Mouse (Mus musculus) limb, embryonic 10.5 days (tissue): ENCODE data around the gene Grm4. TPM values are rescaled to one million over a fixed set of nuclear protein-coding genes. Genes with fewer than 3 reads are reported as not detected.

Experiments
- DNase-seq: peaks from one replicate; pipeline ENCODE4 v3.0.0-alpha.2; 2017; ENCODE audit warnings: low spot score
- H3K27ac ChIP-seq: fragments of 300-500 bp; sonication (generic); 2 replicates; pipeline ENCODE4 v1.5.1; 2016; ENCODE audit warnings: mild to moderate bottlenecking
- H3K27me3 ChIP-seq: fragments of 300-500 bp; sonication (generic); 2 replicates; pipeline ENCODE4 v1.6.1; 2016; ENCODE audit warnings: low read depth, mild to moderate bottlenecking; ENCODE audit not compliant: poor library complexity, severe bottlenecking
- H3K36me3 ChIP-seq: fragments of 300-500 bp; sonication (generic); 2 replicates; pipeline ENCODE4 v1.6.1; 2016; ENCODE audit warnings: mild to moderate bottlenecking, moderate library complexity
- H3K4me1 ChIP-seq: fragments of 300-500 bp; sonication (generic); 2 replicates; pipeline ENCODE4 v1.6.1; 2016
- H3K4me3 ChIP-seq: fragments of 300-500 bp; sonication (generic); 2 replicates; pipeline ENCODE4 v1.5.1; 2016; ENCODE audit warnings: mild to moderate bottlenecking, moderate library complexity
- H3K9me3 ChIP-seq: fragments of 300-500 bp; sonication (generic); replicated peaks from 2 replicates; pipeline ENCODE4 v1.6.1; 2016; ENCODE audit warnings: mild to moderate bottlenecking
- WGBS: fragments of 180-500 bp; shearing (Covaris S2); methylation state at CpG from one replicate; pipeline ENCODE4 v1.1.7; 2016; 5-methylcytosine and 5-hydroxymethylcytosine counted together
- polyA plus RNA-seq: library from polyadenylated mRNA; unstranded; fragments of >200 nt; fragmentation: Nextera tagmentation; extraction: Ambion mirVana; gene quantifications from 2 replicates; pipeline ENCODE4 v1.2.1, GENCODE M21; 2016

The Grm4 gene
- polyA plus RNA-seq, 1 experiment from 2014 or later, result 0.06 TPM

- H3K4me3 ChIP-seq, result no peak overlapping the region
- no peaks in the 10 kb centered on the region for H3K9me3 ChIP-seq
- peaks cover 9% of the 10 kb centered on the region; the same call in 1 of the 2 replicates for H3K27me3 ChIP-seq
- no peaks in the 10 kb centered on the region for H3K36me3 ChIP-seq
- DNase-seq, result peak; percentile 51
- peak overlapping the region; percentile 53; the same call in 1 of the 2 replicates for H3K27ac ChIP-seq
- 45% methylated on average over 12 of the region's 12 CpGs for WGBS
- H3K4me1 ChIP-seq, result peaks cover 56% of the 10 kb centered on the region
Observed at GRCm38 (mm10) chr17:27545991-27546390, 24.8 kb upstream of the Grm4 start.

- H3K4me1 ChIP-seq, result peaks cover 51% of the 10 kb centered on the region
- no peaks in the 10 kb centered on the region for H3K36me3 ChIP-seq
- H3K27me3 ChIP-seq, result peaks cover 9% of the 10 kb centered on the region; the same call in 1 of the 2 replicates
- H3K27ac ChIP-seq, result no peak overlapping the region
- no peak for DNase-seq
- H3K4me3 ChIP-seq, result no peak overlapping the region; the same call in 1 of the 2 replicates
- no peaks in the 10 kb centered on the region for H3K9me3 ChIP-seq
- WGBS, result 92% methylated on average over 11 of the region's 11 CpGs
Observed at GRCm38 (mm10) chr17:27544551-27544950, 23.3 kb upstream of the Grm4 start.

GRCm38 (mm10) chr17:27541984-27542383, 20.8 kb upstream of the Grm4 start:
- peaks cover 37% of the 10 kb centered on the region for H3K4me1 ChIP-seq
- no peak overlapping the region for H3K4me3 ChIP-seq
- H3K36me3 ChIP-seq, result no peaks in the 10 kb centered on the region
- 81% methylated on average over 3 of the region's 3 CpGs for WGBS
- no peaks in the 10 kb centered on the region for H3K9me3 ChIP-seq
- DNase-seq, result no peak
- 0 out of 2 replicates have a peak overlapping the region, but pooled peaks have one; percentile 5 for H3K27ac ChIP-seq
- peaks cover 9% of the 10 kb centered on the region; the same call in 1 of the 2 replicates for H3K27me3 ChIP-seq

GRCm38 (mm10) chr17:27541261-27541660, 20.1 kb upstream of the Grm4 start:
- DNase-seq, result no peak
- Histone ChIP-seq H3K9me3 (no peaks in the 10 kb centered on the region), H3K36me3 (no peaks in the 10 kb centered on the region), H3K4me1 (peaks cover 31% of the 10 kb centered on the region), H3K4me3 (no peak overlapping the region), H3K27me3 (peaks cover 4% of the 10 kb centered on the region; the same call in 1 of the 2 replicates), H3K27ac (no peak overlapping the region)
- 66% methylated on average over 2 of the region's 2 CpGs for WGBS

- Histone ChIP-seq H3K4me1 (peaks cover 9% of the 10 kb centered on the region), H3K27me3 (no peaks in the 10 kb centered on the region), H3K4me3 (peak overlapping the region; percentile 9; the same call in 1 of the 2 replicates), H3K36me3 (no peaks in the 10 kb centered on the region), H3K27ac (0 out of 2 replicates have a peak overlapping the region, but pooled peaks have one; percentile 16), H3K9me3 (no peaks in the 10 kb centered on the region)
- WGBS, result 7% methylated on average over 10 of the region's 10 CpGs
- DNase-seq, result peak; percentile 98
Observed at GRCm38 (mm10) chr17:27534718-27535117, 13.5 kb upstream of the Grm4 start.

GRCm38 (mm10) chr17:27533354-27533753, 12.2 kb upstream of the Grm4 start:
- Histone ChIP-seq H3K27me3 (no peaks in the 10 kb centered on the region), H3K4me3 (no peak overlapping the region), H3K9me3 (no peaks in the 10 kb centered on the region), H3K36me3 (no peaks in the 10 kb centered on the region), H3K27ac (no peak overlapping the region), H3K4me1 (peaks cover 18% of the 10 kb centered on the region)
- 91% methylated on average over 3 of the region's 3 CpGs for WGBS
- DNase-seq, result no peak

GRCm38 (mm10) chr17:27532095-27532494, 10.9 kb upstream of the Grm4 start:
- Histone ChIP-seq H3K27ac (no peak overlapping the region), H3K4me3 (no peak overlapping the region), H3K27me3 (no peaks in the 10 kb centered on the region), H3K4me1 (peaks cover 18% of the 10 kb centered on the region), H3K9me3 (no peaks in the 10 kb centered on the region), H3K36me3 (no peaks in the 10 kb centered on the region)
- 93% methylated on average over 8 of the region's 8 CpGs for WGBS
- no peak for DNase-seq

- H3K4me3 ChIP-seq, result no peak overlapping the region
- H3K27ac ChIP-seq, result 0 out of 2 replicates have a peak overlapping the region, but pooled peaks have one; percentile 17
- DNase-seq, result no peak
- WGBS, result 64% methylated on average over 5 of the region's 5 CpGs
- H3K27me3 ChIP-seq, result no peaks in the 10 kb centered on the region
- H3K9me3 ChIP-seq, result no peaks in the 10 kb centered on the region
- H3K4me1 ChIP-seq, result peaks cover 12% of the 10 kb centered on the region
- no peaks in the 10 kb centered on the region for H3K36me3 ChIP-seq
Observed at GRCm38 (mm10) chr17:27528767-27529166, 7.6 kb upstream of the Grm4 start.

- Histone ChIP-seq H3K27ac (no peak overlapping the region), H3K9me3 (no peaks in the 10 kb centered on the region), H3K4me1 (peaks cover 12% of the 10 kb centered on the region), H3K4me3 (no peak overlapping the region), H3K27me3 (no peaks in the 10 kb centered on the region), H3K36me3 (no peaks in the 10 kb centered on the region)
- DNase-seq, result no peak
- WGBS, result 67% methylated on average over 8 of the region's 8 CpGs
Observed at GRCm38 (mm10) chr17:27528030-27528429, 6.8 kb upstream of the Grm4 start.

- no peak for DNase-seq
- H3K4me3 ChIP-seq, result no peak overlapping the region
- 83% methylated on average over 6 of the region's 6 CpGs for WGBS
- H3K36me3 ChIP-seq, result no peaks in the 10 kb centered on the region
- H3K27me3 ChIP-seq, result peaks cover 6% of the 10 kb centered on the region
- H3K9me3 ChIP-seq, result no peaks in the 10 kb centered on the region
- H3K27ac ChIP-seq, result no peak overlapping the region
- H3K4me1 ChIP-seq, result peaks cover 12% of the 10 kb centered on the region
Observed at GRCm38 (mm10) chr17:27527188-27527587, 6.0 kb upstream of the Grm4 start.

- no peak for DNase-seq
- H3K4me3 ChIP-seq, result no peak overlapping the region
- peaks cover 46% of the 10 kb centered on the region for H3K27me3 ChIP-seq
- H3K4me1 ChIP-seq, result peaks cover 25% of the 10 kb centered on the region
- no peaks in the 10 kb centered on the region for H3K9me3 ChIP-seq
- no peaks in the 10 kb centered on the region for H3K36me3 ChIP-seq
- WGBS, result 57% methylated on average over 7 of the region's 7 CpGs
- no peak overlapping the region for H3K27ac ChIP-seq
Observed at GRCm38 (mm10) chr17:27523121-27523520, 1.9 kb upstream of the Grm4 start.

GRCm38 (mm10) chr17:27520557-27520956, 646 bp downstream of the Grm4 start:
- peak; percentile 89 for DNase-seq
- no peak overlapping the region for H3K27ac ChIP-seq
- H3K4me3 ChIP-seq, result peak overlapping the region; percentile 17
- no peaks in the 10 kb centered on the region for H3K36me3 ChIP-seq
- no peaks in the 10 kb centered on the region for H3K9me3 ChIP-seq
- WGBS, result under 1% methylated on average over 27 of the region's 27 CpGs
- peaks cover 34% of the 10 kb centered on the region for H3K4me1 ChIP-seq
- H3K27me3 ChIP-seq, result peaks cover 71% of the 10 kb centered on the region

GRCm38 (mm10) chr17:27518700-27519595, 2.3 kb downstream of the Grm4 start:
- 48% methylated on average over 15 of the region's 15 CpGs for WGBS
- H3K27me3 ChIP-seq, result peaks cover 87% of the 10 kb centered on the region
- no peak overlapping the region for H3K27ac ChIP-seq
- H3K36me3 ChIP-seq, result no peaks in the 10 kb centered on the region
- peaks cover 39% of the 10 kb centered on the region for H3K4me1 ChIP-seq
- no peak for DNase-seq
- no peaks in the 10 kb centered on the region for H3K9me3 ChIP-seq
- H3K4me3 ChIP-seq, result no peak overlapping the region
